Mouse (Mus musculus): ENCODE results near the gene Has3. TPM values are rescaled to one million over a fixed set of nuclear protein-coding genes. Genes with fewer than 3 reads are reported as not detected.

Has3 gene
- polyA plus RNA-seq (2012; ENCODE audit: insufficient read depth, insufficient read length, missing spikeins): not detected in 2 replicates

DNA sequence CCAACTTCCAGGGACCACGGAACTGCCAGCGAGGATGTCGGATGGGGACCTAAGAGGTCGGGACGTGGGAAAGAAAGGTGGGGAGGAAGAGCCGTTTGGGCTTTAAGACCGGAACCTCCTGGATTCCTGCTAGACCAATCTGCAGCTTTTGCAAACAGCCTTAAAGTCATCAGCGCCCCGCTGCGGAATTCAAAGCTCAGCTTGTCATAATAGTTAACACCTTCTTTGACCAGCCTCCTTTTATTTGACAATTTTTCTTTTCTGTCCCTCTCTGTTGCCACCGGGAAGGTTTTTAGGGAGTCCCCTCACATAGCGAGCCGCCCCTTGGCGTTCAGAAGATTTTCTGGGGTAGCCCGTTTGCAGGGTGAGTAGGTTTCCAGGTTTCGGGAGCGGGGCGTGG, at the start of gene Has3:
Gene Has3 (plus strand): TSS at position 192 of the 400 bp plus-strand sequence.
- TF ChIP-seq CTCF (IDR thresholded peaks at IDR 0.05; ENCODE audit: low read depth, low read length): no peak
- TF ChIP-seq POLR2A (IDR thresholded peaks at IDR 0.05; ENCODE audit: borderline replicate concordance, low read depth, low read length): no peak
- Histone ChIP-seq H3K4me1 (ENCODE audit: control insufficient read depth, insufficient read depth, low read length) (no peaks in the 10 kb centered on the region), H3K4me3 (ENCODE audit: insufficient read depth, low read length) (peak within 1 kb of the TSS; percentile 48), H3K27ac (ENCODE audit: insufficient read depth, low read depth, low read length) (no peak within 1 kb of the TSS)

DNA sequence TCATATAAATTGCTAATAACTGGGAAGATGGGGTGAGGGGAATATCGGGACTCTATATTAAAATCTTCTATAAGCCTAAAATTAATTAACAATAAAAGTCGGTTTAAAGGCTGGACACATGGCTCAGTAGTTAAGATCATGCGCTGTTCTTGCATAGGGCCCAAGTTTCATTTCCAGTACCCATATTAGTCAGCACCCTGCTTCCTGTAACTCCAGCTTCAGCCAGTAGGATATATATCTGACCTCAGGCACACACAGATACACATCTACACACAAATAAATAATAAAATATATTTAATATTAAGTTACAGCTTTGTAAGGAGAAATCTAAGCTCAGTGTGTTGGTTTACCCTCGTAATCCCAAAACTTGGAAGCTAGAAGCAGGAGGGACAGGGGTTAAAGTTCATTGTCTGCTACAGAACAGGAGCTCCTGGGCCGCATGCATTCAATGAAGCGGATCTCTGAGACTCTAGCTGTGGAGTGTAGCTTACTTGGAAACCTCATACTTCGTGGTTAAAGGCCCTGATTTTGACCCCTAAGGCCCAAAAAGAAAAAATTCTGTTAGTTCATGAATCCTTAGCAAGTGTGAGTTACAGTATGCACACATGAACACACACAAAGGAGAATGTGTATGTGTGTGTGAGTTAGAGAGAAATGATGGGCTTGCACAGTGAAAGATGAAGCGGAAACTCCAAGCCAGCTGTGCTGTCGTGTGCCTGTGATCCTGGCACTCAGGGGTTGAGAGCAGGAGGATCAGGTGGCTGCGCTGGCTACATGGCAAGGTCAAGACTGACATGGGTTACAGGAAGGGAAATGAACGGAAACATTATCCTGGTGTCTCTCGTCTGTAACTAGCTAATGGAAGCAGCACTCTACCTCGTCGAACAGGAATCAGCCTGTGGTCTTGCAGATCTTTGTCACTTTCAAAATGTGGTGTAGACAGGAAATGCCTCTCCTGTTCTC, 49.2 kb upstream of the Has3 start:
- peaks cover 30% of the 10 kb centered on the region for H3K4me1 ChIP-seq (ENCODE audit: control insufficient read depth, insufficient read depth, low read length)
- TF ChIP-seq POLR2A (IDR thresholded peaks at IDR 0.05; ENCODE audit: borderline replicate concordance, low read depth, low read length) (no peak), CTCF (IDR thresholded peaks at IDR 0.05; ENCODE audit: low read depth, low read length) (no peak)
- no peak overlapping the region for H3K4me3 ChIP-seq (ENCODE audit: insufficient read depth, low read length)
- no peak overlapping the region for H3K27ac ChIP-seq (ENCODE audit: insufficient read depth, low read depth, low read length)

DNA sequence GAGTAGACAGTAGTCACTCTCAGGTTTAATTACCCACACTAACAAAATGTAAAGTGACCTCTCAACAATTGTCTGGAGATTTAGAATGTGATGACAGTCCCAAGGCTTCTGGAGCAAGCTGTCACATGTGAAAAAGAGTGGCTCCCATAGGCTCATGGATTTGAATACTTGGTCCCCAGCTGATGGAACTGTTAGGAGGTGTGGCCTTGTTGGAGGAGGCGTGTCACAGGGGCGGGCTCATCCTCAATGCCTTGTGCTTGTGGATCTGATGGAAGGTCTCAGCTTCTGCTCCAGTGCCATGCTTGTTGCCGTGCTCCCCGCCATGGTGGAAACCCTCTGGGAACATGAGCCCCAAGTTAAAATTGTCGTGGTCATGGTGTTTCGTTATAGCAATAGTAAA, 41.1 kb upstream of the Has3 start:
- TF ChIP-seq POLR2A (IDR thresholded peaks at IDR 0.05; ENCODE audit: borderline replicate concordance, low read depth, low read length) (no peak), CTCF (IDR thresholded peaks at IDR 0.05; ENCODE audit: low read depth, low read length) (no peak)
- H3K27ac ChIP-seq (ENCODE audit: insufficient read depth, low read depth, low read length): no peak overlapping the region
- H3K4me3 ChIP-seq (ENCODE audit: insufficient read depth, low read length): no peak overlapping the region
- no peaks in the 10 kb centered on the region for H3K4me1 ChIP-seq (ENCODE audit: control insufficient read depth, insufficient read depth, low read length)

DNA sequence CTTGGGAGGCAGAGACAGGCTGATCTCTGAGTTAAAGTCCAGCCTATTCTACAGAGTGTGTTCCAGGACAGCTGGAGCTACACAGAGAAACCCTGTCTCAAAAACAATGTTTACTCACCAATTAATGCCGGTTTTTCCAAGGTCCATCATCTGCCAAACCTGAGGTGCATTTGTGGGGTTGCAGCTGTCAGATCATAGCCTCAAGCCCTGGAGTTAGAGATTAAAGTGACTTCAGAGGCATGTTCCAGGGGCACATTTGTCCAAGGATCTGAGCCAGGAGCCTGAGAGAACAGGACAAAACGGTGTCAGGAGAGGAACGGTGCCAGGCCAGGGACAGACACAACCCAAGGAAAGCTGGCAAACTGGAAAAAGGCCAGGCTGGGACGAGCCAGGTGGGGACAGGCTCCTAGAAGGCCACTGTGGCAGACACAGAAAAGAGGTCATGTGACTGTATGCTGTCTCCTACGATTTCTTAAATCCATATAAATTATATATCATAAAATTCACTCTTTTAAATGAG, 40.5 kb upstream of the Has3 start:
- no peak overlapping the region for H3K4me3 ChIP-seq (ENCODE audit: insufficient read depth, low read length)
- H3K27ac ChIP-seq (ENCODE audit: insufficient read depth, low read depth, low read length): no peak overlapping the region
- no peak for TF ChIP-seq CTCF (IDR thresholded peaks at IDR 0.05; ENCODE audit: low read depth, low read length)
- TF ChIP-seq POLR2A (IDR thresholded peaks at IDR 0.05; ENCODE audit: borderline replicate concordance, low read depth, low read length): no peak
- H3K4me1 ChIP-seq (ENCODE audit: control insufficient read depth, insufficient read depth, low read length): no peaks in the 10 kb centered on the region

GRCm38 (mm10) chr8:106834899-106835298, 35.1 kb upstream of the Has3 start:
- TF ChIP-seq CTCF (IDR thresholded peaks at IDR 0.05; ENCODE audit: low read depth, low read length): no peak
- TF ChIP-seq POLR2A (IDR thresholded peaks at IDR 0.05; ENCODE audit: borderline replicate concordance, low read depth, low read length): no peak

DNA sequence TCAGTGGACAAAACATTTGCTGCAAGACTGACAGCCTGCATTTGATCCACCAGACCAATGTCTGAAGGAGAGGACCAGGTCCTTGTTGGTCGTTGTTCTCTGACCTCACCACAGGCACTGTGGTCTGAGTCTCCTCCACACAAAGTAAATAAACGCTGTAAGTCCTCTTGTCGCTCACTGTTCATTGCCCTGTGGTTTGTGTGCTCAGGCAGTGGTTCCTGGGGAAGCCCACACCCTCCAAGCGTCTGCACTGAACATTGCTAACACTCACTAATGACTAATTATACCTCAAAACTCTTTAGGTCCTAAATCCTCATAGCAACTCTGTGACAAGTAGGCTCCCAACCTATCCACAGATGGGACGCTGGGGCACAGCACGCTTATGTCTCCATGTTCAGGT, 33.5 kb upstream of the Has3 start:
- TF ChIP-seq POLR2A (IDR thresholded peaks at IDR 0.05; ENCODE audit: borderline replicate concordance, low read depth, low read length): no peak
- Histone ChIP-seq H3K4me3 (ENCODE audit: insufficient read depth, low read length) (no peak overlapping the region), H3K27ac (ENCODE audit: insufficient read depth, low read depth, low read length) (no peak overlapping the region), H3K4me1 (ENCODE audit: control insufficient read depth, insufficient read depth, low read length) (no peaks in the 10 kb centered on the region)

More at GRCm38 (mm10) chr8:106834899-106835298, 35.1 kb upstream of the Has3 start:
- Histone ChIP-seq H3K27ac (ENCODE audit: insufficient read depth, low read depth, low read length) (no peak overlapping the region), H3K4me1 (ENCODE audit: control insufficient read depth, insufficient read depth, low read length) (no peaks in the 10 kb centered on the region), H3K4me3 (ENCODE audit: insufficient read depth, low read length) (no peak overlapping the region)

- Histone ChIP-seq H3K4me3 (ENCODE audit: insufficient read depth, low read length) (no peak overlapping the region), H3K27ac (ENCODE audit: insufficient read depth, low read depth, low read length) (no peak overlapping the region), H3K4me1 (ENCODE audit: control insufficient read depth, insufficient read depth, low read length) (no peaks in the 10 kb centered on the region)
- TF ChIP-seq CTCF (IDR thresholded peaks at IDR 0.05; ENCODE audit: low read depth, low read length) (no peak), POLR2A (IDR thresholded peaks at IDR 0.05; ENCODE audit: borderline replicate concordance, low read depth, low read length) (no peak)
These were observed 31.2 kb upstream of the Has3 start for GRCm38 (mm10) chr8:106838803-106839202.

GRCm38 (mm10) chr8:106839209-106840001, 30.6 kb upstream of the Has3 start:
- Histone ChIP-seq H3K4me3 (ENCODE audit: insufficient read depth, low read length) (no peak overlapping the region), H3K27ac (ENCODE audit: insufficient read depth, low read depth, low read length) (no peak overlapping the region), H3K4me1 (ENCODE audit: control insufficient read depth, insufficient read depth, low read length) (no peaks in the 10 kb centered on the region)
- TF ChIP-seq CTCF (IDR thresholded peaks at IDR 0.05; ENCODE audit: low read depth, low read length) (no peak), POLR2A (IDR thresholded peaks at IDR 0.05; ENCODE audit: borderline replicate concordance, low read depth, low read length) (no peak)

GRCm38 (mm10) chr8:106850034-106850433, 20.0 kb upstream of the Has3 start:
- Histone ChIP-seq H3K4me3 (ENCODE audit: insufficient read depth, low read length) (no peak overlapping the region), H3K4me1 (ENCODE audit: control insufficient read depth, insufficient read depth, low read length) (peaks cover 9% of the 10 kb centered on the region), H3K27ac (ENCODE audit: insufficient read depth, low read depth, low read length) (no peak overlapping the region)
- TF ChIP-seq POLR2A (IDR thresholded peaks at IDR 0.05; ENCODE audit: borderline replicate concordance, low read depth, low read length): no peak
- TF ChIP-seq CTCF (IDR thresholded peaks at IDR 0.05; ENCODE audit: low read depth, low read length): no peak
